Mouse (Mus musculus) forebrain, embryonic 15.5 days (tissue): ENCODE measurements at regions not wholly inside any gene's neighbourhood (a gene's known extent, or its start where the extent isn't known, plus 50 kb on each side); places are given as distances from the start of the nearest gene placed in this dataset.

Experiments used
- ATAC-seq: fragments of 200-750 bp; cut with Nextera tagmentation; replicated peaks from 2 replicates; pipeline ENCODE4 v1.8.0; 2017; ENCODE audit warnings: mild to moderate bottlenecking, moderate TSS enrichment, moderate library complexity
- H3K27ac ChIP-seq: fragments of 300-500 bp; sonication (generic); replicated peaks from 2 replicates; pipeline ENCODE4 v1.5.1; 2015; ENCODE audit warnings: mild to moderate bottlenecking, inconsistent platforms
- H3K27me3 ChIP-seq: fragments of 300-500 bp; sonication (generic); 2 replicates; pipeline ENCODE4 v1.6.1; 2015; ENCODE audit warnings: inconsistent platforms
- H3K36me3 ChIP-seq: fragments of 300-500 bp; sonication (generic); 2 replicates; pipeline ENCODE4 v1.6.1; 2015; ENCODE audit warnings: mild to moderate bottlenecking, inconsistent platforms
- H3K4me1 ChIP-seq: fragments of 300-500 bp; sonication (generic); 2 replicates; pipeline ENCODE4 v1.6.1; 2015; ENCODE audit warnings: inconsistent platforms
- H3K4me2 ChIP-seq: fragments of 300-500 bp; sonication (generic); replicated peaks from 2 replicates; pipeline ENCODE4 v1.6.1; 2015; ENCODE audit warnings: mild to moderate bottlenecking, inconsistent platforms
- H3K4me3 ChIP-seq: fragments of 300-500 bp; sonication (generic); 2 replicates; pipeline ENCODE4 v1.5.1; 2015; ENCODE audit warnings: mild to moderate bottlenecking, inconsistent platforms
- H3K9ac ChIP-seq: fragments of 300-500 bp; sonication (generic); replicated peaks from 2 replicates; pipeline ENCODE4 v1.6.1; 2015; ENCODE audit warnings: mild to moderate bottlenecking, inconsistent platforms
- H3K9me3 ChIP-seq: fragments of 300-500 bp; sonication (generic); 2 replicates; pipeline ENCODE4 v1.6.1; 2016; ENCODE audit warnings: inconsistent platforms
- WGBS: fragments of 180-500 bp; shearing (Covaris S2); methylation state at CpG from one replicate; pipeline ENCODE4 v1.1.7; 2015; ENCODE audit warnings: mixed read lengths; 5-methylcytosine and 5-hydroxymethylcytosine counted together

DNA sequence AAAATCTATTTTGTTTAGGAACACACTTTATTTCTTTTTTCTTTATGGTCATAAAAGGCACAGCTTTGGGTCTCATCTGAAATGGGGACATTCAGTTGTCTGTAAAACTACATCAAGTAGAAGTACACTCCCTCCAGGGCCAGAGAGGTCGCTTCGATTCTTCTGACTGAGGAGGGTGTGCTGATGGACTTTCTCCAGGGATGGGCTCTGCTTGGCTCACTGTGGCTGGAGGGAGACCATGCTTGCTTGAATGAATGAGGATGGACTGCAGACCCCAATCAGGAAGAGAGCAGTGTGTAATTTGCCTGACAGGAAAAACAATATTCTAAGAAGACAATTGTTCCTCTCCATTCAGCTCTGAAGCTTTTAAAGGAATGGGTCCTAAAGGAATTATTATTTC, 490.3 kb upstream of the Camk1g start:
- Histone ChIP-seq H3K27me3 (no peaks in the 10 kb centered on the region), H3K4me2 (no peak overlapping the region), H3K4me3 (no peak overlapping the region), H3K9ac (no peak overlapping the region), H3K9me3 (no peaks in the 10 kb centered on the region), H3K27ac (no peak overlapping the region), H3K4me1 (peaks cover 5% of the 10 kb centered on the region; the same call in 1 of the 2 replicates), H3K36me3 (no peaks in the 10 kb centered on the region)
- WGBS: 68% methylated on average over 2 of the region's 2 CpGs
- no peak for ATAC-seq

DNA sequence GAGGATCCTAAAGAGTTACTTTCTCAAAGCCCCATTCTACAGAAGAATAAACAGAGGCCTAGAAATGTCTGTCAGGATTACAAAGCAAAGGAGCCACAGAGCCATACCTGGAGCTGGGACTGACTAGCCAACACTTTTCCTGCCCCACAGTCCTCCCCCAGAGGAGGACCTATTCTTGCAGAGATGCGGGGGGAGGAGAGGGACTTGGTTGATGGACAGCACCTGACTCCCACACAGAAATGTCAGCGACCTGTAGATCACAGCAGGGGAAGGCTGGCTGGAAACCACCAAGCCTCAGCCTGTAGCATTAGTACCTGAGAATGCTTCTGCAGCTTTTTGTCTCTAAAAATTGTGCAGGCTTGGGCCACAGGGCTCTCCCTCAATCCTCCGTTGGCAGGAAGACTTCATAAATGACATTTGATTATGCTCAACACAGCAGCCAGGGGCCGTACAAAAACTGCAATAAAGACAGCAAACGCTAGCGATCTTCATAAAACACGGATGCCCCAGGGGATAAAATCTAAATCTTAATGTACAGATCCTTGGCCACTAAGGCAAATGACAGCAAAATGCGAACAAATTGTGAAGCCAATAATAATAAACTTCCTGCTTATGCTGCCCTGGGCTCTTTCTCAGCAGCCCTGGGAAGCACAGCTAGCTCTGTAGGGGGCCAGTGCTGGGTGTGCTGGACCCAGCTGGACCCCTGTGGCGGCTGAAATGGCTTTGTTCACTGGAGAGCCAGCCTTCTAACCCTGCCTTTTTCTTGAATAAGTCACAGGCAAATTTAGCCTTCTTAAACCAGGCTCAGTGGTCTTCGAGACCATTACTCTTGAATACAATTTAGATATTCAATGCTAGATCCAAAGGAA, 489.4 kb upstream of the Camk1g start:
- Histone ChIP-seq H3K9me3 (no peaks in the 10 kb centered on the region), H3K27me3 (no peaks in the 10 kb centered on the region), H3K4me1 (peaks cover 5% of the 10 kb centered on the region; the same call in 1 of the 2 replicates), H3K27ac (0 out of 2 replicates have a peak overlapping the region, but pooled peaks have one; percentile 9), H3K4me3 (no peak overlapping the region), H3K9ac (no peak overlapping the region), H3K4me2 (no peak overlapping the region), H3K36me3 (no peaks in the 10 kb centered on the region)
- 31% methylated on average over 10 of the region's 10 CpGs for WGBS
- ATAC-seq: no peak

DNA sequence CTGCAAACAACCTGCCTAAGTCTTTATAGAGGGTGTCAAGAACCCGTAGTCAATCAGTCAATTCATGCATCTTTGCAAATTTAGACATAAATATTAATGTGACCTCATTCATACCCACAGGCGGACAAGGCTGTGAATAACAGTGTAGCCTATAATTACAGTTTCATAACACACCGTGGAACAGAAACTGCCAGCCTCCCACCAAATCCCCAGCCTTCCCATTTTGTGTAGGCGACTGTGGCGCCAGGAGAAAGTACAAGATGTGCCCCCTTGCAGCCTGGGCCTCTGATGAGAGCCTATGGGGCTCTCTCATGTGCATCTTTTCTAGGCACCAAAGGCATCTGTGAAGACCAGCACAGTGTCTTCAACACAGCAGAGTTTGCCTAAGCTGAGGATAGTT, 477.8 kb upstream of the Camk1g start:
- Histone ChIP-seq H3K27me3 (no peaks in the 10 kb centered on the region), H3K4me3 (no peak overlapping the region), H3K27ac (no peak overlapping the region), H3K4me2 (no peak overlapping the region), H3K9ac (no peak overlapping the region), H3K36me3 (no peaks in the 10 kb centered on the region), H3K9me3 (no peaks in the 10 kb centered on the region), H3K4me1 (peaks cover 3% of the 10 kb centered on the region; the same call in 1 of the 2 replicates)
- ATAC-seq: no peak
- 48% methylated on average over 5 of the region's 5 CpGs for WGBS

DNA sequence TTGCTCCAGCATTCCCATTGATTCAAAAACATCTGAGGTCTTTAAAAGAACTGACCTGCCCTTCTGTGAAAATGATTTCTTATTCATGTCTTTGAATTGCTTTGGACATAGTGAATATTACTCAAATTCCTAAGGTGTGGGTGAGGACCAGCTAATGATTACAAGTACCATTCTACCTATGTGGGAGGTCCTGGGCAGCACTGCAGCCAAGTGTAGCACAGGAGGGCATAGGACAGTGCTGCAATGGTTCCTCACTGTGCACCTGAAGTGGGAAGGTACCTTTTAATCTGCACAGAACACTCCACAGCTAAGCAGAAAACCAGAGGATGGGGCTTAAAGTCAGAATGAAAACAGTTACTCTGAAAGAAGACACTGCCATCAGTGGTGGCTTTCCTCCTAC, 474.8 kb upstream of the Camk1g start:
- H3K9me3 ChIP-seq: no peaks in the 10 kb centered on the region
- no peak overlapping the region for H3K4me2 ChIP-seq
- no peak overlapping the region for H3K4me3 ChIP-seq
- no peaks in the 10 kb centered on the region for H3K36me3 ChIP-seq
- H3K9ac ChIP-seq: no peak overlapping the region
- no peaks in the 10 kb centered on the region for H3K27me3 ChIP-seq
- H3K4me1 ChIP-seq: peaks cover 3% of the 10 kb centered on the region; the same call in 1 of the 2 replicates
- H3K27ac ChIP-seq: no peak overlapping the region
- no peak for ATAC-seq

DNA sequence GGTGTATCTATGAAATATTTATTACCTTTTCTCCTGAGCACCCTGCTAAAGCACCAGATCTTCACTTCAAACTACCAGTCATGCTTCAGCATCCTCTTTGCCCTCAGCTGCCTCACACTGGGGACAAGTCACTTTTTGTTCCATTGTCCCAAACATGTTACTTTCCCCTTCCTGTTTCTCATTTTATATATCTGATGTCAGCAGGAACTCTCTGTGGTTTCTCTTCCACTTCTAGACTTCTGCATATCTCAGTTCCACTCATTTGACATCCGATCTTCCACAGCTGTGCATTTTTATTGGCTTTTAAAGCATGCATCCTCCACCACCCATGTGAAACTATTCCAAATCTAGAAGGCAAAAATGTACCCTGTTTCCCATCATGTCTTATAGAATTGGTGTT, 474.4 kb upstream of the Camk1g start:
- ATAC-seq: no peak
- no peaks in the 10 kb centered on the region for H3K9me3 ChIP-seq
- no peak overlapping the region for H3K9ac ChIP-seq
- 91% methylated on average over 1 of the region's 1 CpGs for WGBS
- H3K36me3 ChIP-seq: no peaks in the 10 kb centered on the region
- H3K4me3 ChIP-seq: no peak overlapping the region
- H3K27ac ChIP-seq: no peak overlapping the region
- H3K27me3 ChIP-seq: no peaks in the 10 kb centered on the region
- H3K4me2 ChIP-seq: no peak overlapping the region
- peaks cover 3% of the 10 kb centered on the region; the same call in 1 of the 2 replicates for H3K4me1 ChIP-seq

DNA sequence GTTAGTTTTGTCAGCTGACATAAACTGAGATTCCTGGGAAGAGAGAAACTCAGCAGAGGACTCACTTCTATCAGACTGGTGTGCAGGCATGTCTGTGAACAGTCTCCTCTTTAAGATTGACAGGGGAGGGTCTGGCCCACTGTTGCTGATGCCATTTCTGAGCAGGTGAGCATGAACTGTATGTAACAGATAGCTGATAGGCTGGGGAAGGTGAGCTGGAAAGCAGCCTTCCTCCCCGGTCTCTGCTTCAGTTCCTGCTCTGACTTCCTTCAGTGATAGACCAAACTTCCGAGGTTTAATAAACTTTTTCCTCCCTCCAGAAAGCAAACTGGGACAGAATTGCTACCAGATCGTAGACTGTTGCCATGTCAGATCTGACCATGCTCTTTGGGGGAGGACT, 430.9 kb upstream of the Camk1g start:
- Histone ChIP-seq H3K27ac (no peak overlapping the region), H3K4me1 (no peaks in the 10 kb centered on the region), H3K4me2 (no peak overlapping the region), H3K9ac (no peak overlapping the region), H3K9me3 (no peaks in the 10 kb centered on the region), H3K27me3 (no peaks in the 10 kb centered on the region), H3K4me3 (no peak overlapping the region), H3K36me3 (no peaks in the 10 kb centered on the region)
- no peak for ATAC-seq
- 84% methylated on average over 3 of the region's 3 CpGs for WGBS

DNA sequence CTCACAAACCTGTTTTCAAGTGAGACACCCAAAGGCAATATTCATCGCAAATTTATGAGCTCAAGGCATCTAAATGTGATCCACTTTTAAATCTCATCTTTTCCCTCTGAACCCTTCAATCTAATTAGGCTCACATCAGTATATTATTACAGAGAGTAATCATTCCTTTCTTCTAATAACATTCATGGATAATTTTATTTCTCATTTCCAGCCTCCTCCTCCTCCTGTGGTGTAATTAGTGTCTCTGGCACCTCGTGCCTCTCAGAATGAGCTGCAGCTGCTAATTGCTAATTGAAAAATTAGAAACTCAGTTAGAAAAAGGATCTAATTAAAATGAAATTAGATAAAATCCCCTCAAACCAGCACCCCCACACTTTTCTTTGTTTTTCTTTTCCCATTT, 420.5 kb upstream of the Camk1g start:
- no peak for ATAC-seq
- WGBS: 25% methylated on average over 2 of the region's 2 CpGs
- H3K27me3 ChIP-seq: no peaks in the 10 kb centered on the region
- no peak overlapping the region for H3K4me2 ChIP-seq
- no peak overlapping the region for H3K4me3 ChIP-seq
- H3K27ac ChIP-seq: peak overlapping the region; percentile 33
- H3K36me3 ChIP-seq: no peaks in the 10 kb centered on the region
- no peak overlapping the region for H3K9ac ChIP-seq
- no peaks in the 10 kb centered on the region for H3K9me3 ChIP-seq
- peaks cover 7% of the 10 kb centered on the region; the same call in 1 of the 2 replicates for H3K4me1 ChIP-seq

DNA sequence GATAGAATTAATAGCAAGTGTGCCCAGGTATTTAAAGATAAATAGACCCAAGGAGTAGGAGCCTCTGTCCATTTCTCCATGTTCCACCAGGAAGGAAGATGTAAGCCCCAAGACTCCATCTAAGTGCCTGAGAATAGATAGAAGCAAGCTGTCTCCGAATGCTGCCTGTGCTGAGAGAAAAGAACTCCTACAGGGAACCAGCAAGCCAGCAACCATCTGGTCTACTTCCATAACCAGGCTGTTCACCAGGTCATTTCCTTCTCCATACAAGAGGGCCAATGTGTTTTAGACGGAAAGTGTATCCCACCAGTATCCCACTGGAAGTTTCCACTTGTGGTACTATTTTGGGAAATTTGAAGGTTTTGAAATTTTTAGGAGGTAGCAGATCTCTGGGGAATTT, 418.4 kb upstream of the Camk1g start:
- Histone ChIP-seq H3K4me3 (no peak overlapping the region), H3K27me3 (no peaks in the 10 kb centered on the region), H3K36me3 (no peaks in the 10 kb centered on the region), H3K4me1 (peaks cover 7% of the 10 kb centered on the region; the same call in 1 of the 2 replicates), H3K4me2 (no peak overlapping the region), H3K9me3 (no peaks in the 10 kb centered on the region), H3K9ac (no peak overlapping the region), H3K27ac (no peak overlapping the region)
- ATAC-seq: no peak
- WGBS: 91% methylated on average over 2 of the region's 2 CpGs

DNA sequence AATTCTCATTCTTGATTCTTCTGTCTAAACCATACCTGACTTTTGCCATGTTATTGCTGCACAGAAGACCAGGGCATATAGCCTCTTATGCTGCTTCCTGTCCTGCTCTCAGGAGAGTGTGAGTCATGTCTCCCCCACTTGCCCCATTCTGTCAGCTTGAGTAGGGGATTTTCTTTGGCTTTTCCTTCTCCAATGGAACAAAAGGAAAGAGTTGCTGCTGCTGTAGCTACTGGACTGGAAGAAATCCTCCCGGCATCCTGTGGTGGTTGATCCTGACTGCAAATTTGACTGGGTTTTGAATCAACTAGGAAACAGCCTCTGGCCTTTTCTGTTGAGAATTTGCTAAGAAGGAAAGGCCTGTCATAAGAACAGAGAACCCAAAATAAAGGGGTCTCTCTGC, 417.3 kb upstream of the Camk1g start:
- WGBS: 6% methylated on average over 1 of the region's 1 CpGs
- H3K27me3 ChIP-seq: no peaks in the 10 kb centered on the region
- no peak overlapping the region for H3K9ac ChIP-seq
- no peak overlapping the region for H3K27ac ChIP-seq
- H3K4me3 ChIP-seq: no peak overlapping the region
- no peaks in the 10 kb centered on the region for H3K36me3 ChIP-seq
- no peak overlapping the region for H3K4me2 ChIP-seq
- H3K9me3 ChIP-seq: no peaks in the 10 kb centered on the region
- ATAC-seq: no peak
- peaks cover 7% of the 10 kb centered on the region; the same call in 1 of the 2 replicates for H3K4me1 ChIP-seq

DNA sequence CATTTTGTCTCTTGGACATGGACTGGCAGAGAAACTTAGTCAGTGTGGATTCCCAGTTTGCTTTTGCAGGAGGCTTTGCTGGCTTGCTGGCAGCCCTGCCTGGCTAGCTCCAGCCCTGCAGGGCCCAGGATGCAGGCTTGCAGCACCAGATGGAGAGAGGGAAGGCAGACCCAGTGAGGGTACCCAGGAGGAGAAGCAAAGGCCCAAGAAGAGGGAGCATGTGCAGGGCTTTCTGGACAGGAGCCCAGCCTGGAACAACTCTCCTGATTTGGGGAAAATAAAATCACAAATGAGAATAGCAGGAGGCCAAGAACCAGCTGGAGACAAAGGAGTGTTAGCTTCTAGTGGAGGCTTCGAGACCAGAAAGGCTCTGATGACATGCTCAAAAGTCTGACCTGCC, 414.9 kb upstream of the Camk1g start:
- no peaks in the 10 kb centered on the region for H3K9me3 ChIP-seq
- H3K27me3 ChIP-seq: no peaks in the 10 kb centered on the region
- no peak overlapping the region for H3K4me2 ChIP-seq
- H3K9ac ChIP-seq: no peak overlapping the region
- 37% methylated on average over 1 of the region's 1 CpGs for WGBS
- no peaks in the 10 kb centered on the region for H3K36me3 ChIP-seq
- H3K27ac ChIP-seq: peak overlapping the region; percentile 51
- no peaks in the 10 kb centered on the region for H3K4me1 ChIP-seq
- peak; percentile 78 for ATAC-seq
- no peak overlapping the region for H3K4me3 ChIP-seq

DNA sequence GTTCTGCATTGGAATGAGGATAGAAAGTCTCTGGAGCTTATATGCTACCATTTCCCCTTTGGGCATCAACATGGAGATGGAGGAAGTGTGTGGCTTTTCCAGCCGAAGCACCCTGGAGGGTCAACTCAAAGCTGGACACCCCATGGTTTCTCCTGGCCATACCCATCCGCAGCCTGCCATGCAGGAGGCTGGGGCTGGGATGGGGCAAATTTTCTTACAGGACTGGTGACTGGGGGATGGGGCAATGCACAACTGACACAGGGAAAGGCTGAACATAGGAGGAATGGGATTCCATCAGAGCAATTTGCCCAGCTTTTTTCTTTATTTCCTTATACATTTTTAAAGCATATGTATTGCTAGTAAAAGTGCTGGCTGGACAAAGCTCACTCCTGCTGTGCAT, 414.4 kb upstream of the Camk1g start:
- H3K27me3 ChIP-seq: no peaks in the 10 kb centered on the region
- H3K4me1 ChIP-seq: no peaks in the 10 kb centered on the region
- H3K4me3 ChIP-seq: no peak overlapping the region
- no peak overlapping the region for H3K9ac ChIP-seq
- H3K36me3 ChIP-seq: no peaks in the 10 kb centered on the region
- WGBS: 68% methylated on average over 2 of the region's 2 CpGs
- H3K4me2 ChIP-seq: no peak overlapping the region
- ATAC-seq: 0 out of 2 replicates have a peak, but pooled peaks have one; percentile 13
- peak overlapping the region; percentile 51 for H3K27ac ChIP-seq
- H3K9me3 ChIP-seq: no peaks in the 10 kb centered on the region

DNA sequence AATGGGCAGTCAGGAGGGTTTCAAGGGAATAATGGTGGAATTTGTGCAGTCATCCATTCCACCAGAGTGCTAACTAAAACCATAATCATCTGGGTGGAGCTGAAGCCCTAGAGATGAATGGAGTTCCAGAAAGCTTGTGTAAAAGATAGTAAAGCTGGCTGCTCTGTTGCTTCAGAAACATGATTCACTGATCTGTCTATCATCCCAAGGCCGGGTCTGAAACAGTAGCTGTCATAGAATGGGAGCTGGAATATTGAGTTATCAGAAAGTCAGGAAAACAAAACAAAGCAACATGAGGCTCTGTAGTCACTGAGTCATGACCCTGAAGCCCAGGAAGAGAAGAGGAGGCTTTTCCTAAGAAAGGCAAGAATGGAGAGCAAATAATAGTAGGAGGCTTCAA, 408.1 kb upstream of the Camk1g start:
- H3K4me3 ChIP-seq: no peak overlapping the region
- H3K4me2 ChIP-seq: no peak overlapping the region
- no peak overlapping the region for H3K27ac ChIP-seq
- no peaks in the 10 kb centered on the region for H3K4me1 ChIP-seq
- ATAC-seq: no peak
- H3K36me3 ChIP-seq: no peaks in the 10 kb centered on the region
- H3K27me3 ChIP-seq: no peaks in the 10 kb centered on the region
- H3K9ac ChIP-seq: no peak overlapping the region
- no peaks in the 10 kb centered on the region for H3K9me3 ChIP-seq
- WGBS: 45% methylated on average over 1 of the region's 1 CpGs

DNA sequence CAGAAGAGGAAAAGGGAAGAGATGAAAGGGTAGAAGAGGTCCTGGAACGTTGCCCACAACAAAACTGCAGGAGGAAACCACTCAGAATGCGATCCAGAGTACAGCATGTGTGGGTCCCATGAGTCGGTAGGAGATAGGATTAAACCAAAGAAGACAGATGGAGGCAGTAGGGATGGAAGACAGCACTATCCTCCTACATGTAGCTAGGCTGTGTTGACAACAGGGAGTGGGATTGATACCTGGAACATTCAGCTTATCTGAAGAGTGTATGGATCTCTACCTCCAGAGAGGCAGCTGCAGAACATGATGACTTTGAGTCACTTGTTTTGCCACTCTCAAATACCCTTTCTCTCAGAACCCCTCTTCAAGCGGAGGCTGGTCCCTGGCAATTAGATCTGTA, 399.4 kb upstream of the Camk1g start:
- H3K27me3 ChIP-seq: no peaks in the 10 kb centered on the region
- H3K4me3 ChIP-seq: no peak overlapping the region
- ATAC-seq: no peak
- H3K9me3 ChIP-seq: no peaks in the 10 kb centered on the region
- no peaks in the 10 kb centered on the region for H3K4me1 ChIP-seq
- no peak overlapping the region for H3K9ac ChIP-seq
- H3K4me2 ChIP-seq: no peak overlapping the region
- H3K36me3 ChIP-seq: no peaks in the 10 kb centered on the region
- no peak overlapping the region for H3K27ac ChIP-seq
- WGBS: 86% methylated on average over 4 of the region's 4 CpGs
